Mouse (Mus musculus) cerebellum, postnatal 25 days (tissue): ENCODE measurements around the gene Myl10.
A peak's percentile ranks its signal among the peaks of the same experiment; 100 is the strongest.
"Not testable (repeated sequence)": the region's sequence is repeated elsewhere in the genome, so short reads cannot be mapped to it uniquely, and the experiment has no call there.

Experiments
- DNase-seq, 2 experiments: peaks; one replicate each; pipeline ENCODE4 v3.0.0; 2021; ENCODE audit warnings: mixed read lengths in 2 of 2

The Myl10 gene

DNA sequence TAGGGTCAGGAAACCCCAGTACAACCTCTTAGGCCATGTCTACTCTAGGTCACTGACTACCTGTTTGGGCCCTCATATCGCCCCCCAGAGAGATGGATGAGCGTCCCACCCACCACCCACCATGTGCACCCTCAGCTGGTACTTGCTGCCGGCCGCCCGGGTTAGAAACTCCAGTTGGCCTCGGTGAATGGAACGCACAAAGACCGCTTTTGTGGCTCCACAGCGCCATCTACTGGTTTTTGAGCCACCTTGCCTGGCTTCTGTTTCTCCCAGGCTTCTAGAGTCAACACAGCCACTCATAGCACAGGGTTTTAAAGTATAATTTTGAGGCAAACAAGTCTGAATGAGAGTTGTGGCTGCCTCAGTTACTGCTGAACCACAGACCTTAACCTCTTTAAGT is 13.9 kb downstream of the Myl10 start:
- peak; percentile 68 to 82 for DNase-seq

DNA sequence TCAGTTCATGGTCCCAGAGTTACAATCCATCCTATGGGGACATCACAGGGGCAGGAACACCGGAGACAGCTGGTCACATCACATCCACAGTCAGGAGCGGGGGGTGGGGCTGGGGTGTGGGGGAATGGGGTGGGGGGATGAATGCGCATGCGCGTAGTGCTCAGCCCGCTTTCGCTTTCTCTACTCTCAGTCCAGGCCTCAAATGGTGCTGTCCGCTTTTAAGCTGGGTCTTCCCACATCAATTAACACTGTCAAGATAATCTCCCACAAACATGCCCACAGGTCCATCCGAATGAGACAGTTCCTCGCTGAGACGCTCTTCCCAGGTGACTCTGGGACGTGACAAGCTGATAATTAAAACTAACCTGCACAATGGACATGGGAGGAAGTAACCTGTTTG is 15.2 kb downstream of the Myl10 start:
- DNase-seq = no peak

DNA sequence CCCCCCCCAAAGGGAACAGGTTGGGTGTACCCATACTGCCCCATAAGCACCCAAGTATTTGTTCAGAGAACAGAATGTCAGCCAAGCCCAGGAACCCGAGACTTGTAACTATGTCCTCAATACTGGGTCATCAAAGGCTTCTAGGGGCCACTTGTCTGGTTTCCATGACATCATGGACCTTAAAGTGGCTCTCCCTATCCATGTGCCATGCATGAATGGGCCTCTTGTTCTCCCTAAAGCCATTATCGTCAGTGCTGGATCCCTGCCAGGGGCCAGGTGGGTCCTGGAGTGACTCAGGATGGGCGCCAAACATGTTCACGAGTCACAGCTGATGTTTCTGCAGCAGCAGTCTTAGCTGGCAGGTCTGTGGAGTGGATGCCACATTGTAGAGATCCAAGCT is 17.8 kb downstream of the Myl10 start:
- DNase-seq = peak in 1 of 2 experiments; percentile 41

DNA sequence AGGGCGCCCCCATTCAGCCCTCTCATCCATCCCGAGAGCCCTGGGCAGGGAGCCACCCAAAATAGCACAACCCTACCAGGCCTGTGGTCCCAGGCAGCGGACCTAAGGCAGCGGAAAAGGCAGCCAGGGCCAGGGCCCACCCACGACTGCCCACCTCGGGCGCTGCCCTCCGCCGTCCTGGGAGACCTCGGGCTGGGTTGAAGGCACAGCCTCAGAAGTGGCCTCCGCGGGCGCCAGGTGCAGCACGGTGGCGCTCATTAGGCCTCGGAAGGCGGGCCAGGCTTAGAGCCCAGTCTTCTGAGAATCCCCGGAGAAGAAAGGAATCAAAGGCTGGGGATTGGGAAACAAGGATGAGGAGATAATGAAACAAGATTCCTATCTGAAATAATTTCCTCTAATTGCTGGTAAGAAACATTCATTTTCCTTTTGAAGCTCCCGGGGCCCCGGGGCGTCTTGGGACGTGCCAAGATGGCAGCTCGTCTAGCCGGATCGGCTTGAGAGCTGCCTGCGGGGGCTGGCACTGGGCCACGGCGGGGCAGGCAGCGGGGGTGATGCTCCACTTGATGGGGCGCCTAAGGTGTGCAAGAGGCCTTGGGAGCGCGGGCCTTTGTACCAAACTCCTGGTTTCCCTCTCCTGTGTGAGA is 21.4 kb downstream of the Myl10 start:
- peak; percentile 63 to 77 for DNase-seq

DNA sequence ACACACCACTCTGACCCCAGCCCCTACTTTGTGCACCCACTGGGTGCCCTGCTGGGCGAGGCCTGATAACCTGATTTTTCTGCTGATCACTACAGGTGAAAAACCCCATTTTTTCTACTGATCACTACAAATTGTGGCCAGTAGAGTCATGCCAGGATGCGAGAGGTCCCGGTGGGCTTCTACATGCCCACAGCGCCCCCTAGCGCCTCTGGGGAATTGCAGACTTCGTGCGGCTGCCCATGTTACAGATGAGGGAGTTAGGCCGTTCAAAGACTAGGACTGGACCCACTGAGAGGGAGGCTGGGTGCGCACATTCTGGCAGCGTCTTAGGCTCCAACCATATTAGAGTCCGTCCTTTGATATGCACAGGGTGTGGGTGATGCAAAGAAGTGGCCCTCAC is 21.9 kb downstream of the Myl10 start:
- DNase-seq = peak; percentile 57 to 75

DNA sequence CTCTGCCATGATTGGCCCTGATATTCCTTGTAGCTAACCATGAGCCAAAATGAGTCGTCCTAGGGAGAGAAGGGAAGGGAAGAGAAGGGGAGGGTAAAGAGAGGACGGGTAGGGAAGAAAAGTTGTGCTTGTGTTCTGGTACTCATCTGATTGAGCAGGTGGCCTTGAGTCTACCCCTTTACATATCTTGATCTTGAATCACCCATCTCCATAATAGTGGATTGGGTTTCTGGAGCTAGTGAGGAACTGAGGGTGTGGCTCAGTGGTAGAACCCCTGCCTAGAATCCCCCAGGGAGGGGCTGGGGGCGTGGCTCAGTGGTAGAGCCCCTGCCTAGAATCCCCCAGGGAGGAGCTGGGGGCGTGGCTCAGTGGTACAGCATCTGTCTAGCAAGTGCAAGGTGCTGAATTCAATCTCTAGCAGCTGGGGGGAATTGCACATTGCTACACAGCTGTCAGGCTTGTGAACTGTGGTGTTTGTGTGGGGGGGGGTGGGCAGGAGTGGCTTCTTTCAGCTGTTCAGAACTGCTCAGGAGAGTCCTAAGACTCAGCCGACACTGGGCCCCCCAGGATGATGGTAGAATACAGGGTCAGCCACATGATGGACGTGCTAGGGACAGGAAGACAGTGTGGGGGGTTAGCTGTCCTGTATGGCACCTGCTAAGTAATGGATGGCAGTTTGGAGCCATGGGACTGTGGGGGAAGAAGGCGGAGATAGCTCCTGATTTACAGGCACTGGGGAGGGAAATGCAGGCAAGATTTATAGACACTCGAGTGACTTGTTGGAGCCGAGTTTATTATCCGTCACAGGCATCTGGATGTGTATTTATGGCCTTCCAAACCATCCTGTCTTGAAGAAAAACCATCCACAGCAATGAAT is 24.0 kb downstream of the Myl10 start:
- DNase-seq = no peak

DNA sequence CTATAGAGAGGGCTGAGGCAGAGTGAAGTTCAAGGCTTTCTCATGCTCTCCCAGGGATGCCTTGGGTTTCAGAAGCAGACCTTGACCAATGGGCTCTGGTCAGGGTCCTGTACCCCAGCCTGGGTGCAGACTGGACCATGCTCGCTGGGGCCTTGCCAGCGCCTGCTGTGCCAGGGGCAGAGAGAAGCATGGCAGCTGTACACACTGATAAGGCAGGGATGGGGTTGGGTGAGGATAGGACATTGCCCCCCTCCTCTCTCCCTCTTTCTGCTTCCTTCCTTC is 24.6 kb downstream of the Myl10 start:
- no peak for DNase-seq

DNA sequence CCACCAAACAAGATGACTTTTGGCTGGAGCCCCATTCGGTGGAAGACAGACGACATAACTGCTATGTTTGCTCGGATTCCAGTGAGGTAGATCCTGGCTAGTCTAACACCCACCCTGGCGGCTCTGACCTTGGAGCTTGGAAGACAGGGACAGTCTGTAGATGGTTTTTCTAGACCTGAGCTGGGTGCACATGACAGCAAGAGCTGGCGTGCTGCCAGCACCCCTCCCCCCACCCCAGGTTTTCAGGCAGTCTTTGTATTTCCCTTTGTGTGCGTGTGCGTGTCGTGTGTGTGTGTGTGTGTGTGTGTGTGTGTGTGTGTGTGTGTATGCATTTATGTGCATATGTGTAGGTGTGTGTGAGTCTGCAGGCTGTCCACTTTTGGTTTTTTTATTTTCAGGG is 25.7 kb downstream of the Myl10 start:
- DNase-seq = no peak

DNA sequence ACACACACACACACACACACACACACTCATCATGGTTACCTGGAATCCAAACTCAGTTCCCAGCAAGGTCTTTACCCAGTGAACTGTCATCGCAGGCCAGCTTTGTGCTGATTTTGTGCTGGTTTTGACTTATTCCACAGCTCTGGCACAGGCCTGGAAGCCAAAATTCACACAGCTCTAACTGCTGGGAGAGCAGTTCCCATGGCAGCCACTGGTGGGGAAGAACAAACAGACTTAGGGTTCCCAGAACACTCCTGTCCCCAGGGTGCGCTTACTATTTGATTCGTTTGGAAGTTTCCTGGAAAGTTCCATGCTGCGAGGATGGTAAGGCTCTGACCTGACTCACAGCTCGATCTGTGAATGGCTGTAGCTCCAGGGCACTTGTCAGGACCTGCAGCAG is 28.6 kb downstream of the Myl10 start:
- DNase-seq = no peak

DNA sequence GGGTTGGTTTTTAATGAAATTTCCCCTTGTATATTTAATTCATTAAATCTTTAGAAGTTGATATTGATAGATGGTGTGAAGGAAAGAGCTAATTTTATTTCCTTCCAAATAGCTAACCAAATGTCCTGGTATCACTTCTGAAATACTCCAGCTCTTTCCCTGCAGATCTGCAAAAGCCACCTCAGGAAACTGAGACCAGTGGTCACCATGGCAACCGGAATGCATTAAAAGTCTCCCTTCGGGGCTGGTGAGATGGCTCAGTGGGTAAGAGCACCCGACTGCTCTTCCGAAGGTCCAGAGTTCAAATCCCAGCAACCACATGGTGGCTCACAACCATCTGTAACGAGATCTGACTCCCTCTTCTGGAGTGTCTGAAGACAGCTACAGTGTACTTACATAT is 33.3 kb downstream of the Myl10 start:
- not testable (repeated sequence) for DNase-seq

DNA sequence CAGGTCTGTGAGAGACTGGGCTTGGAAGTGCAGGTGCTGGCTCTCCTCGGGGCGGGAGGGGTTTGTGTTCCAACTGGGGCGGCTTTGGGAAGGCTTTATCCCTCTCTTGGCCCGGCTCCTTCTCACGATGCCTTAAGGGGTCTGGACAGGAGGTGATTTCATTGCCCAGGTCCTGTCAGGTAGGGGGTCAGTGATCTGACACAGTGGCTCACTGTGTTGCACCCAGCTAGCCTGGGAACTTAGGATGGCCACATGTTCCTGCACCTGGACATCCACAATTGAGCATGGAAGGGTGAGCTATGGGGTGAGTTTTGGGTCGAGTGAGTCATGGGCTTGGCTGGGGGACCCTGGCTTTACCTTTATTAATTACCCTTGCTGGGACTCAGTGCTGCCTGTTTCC is 46.0 kb downstream of the Myl10 start:
- no peak for DNase-seq

DNA sequence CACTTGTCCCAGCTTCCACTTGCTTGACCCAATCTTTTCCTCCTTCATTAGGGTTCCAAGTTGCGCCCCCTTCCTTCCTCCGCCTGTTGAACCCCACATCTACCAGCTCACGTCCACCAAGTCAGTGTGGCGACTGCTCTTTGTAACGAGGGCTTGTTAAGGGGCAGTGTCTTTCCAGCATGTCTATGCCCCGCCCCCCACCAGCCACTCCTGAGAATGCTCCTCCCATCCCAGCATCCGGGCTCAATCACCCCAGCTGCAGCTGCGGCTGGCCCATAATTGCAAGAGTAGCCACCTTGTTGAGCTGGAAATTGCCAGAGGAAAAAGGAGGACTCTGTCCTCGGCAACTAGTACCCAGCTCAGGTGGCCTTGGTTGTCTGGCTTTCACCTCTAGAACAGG is 53.6 kb downstream of the Myl10 start:
- DNase-seq = no peak
